Mouse (Mus musculus) limb, embryonic 10.5 days (tissue): Measurements from ENCODE around the gene Shc1. TPM values are rescaled to one million over a fixed set of nuclear protein-coding genes. Genes with fewer than 3 reads are reported as not detected.

Experiments
- polyA plus RNA-seq: library from polyadenylated mRNA; unstranded; fragments of >200 nt; fragmentation: Nextera tagmentation; extraction: Ambion mirVana; gene quantifications from 2 replicates; pipeline ENCODE4 v1.2.1, GENCODE M21; 2016

The Shc1 gene
- polyA plus RNA-seq, 1 experiment from 2014 or later: 96.2 TPM

Other genes with a start within 250 kb of the Shc1 start
- 115 and 119 TPM in 2 replicates for gene Scamp3, start 241.0 kb upstream of the Shc1 start, polyA plus RNA-seq
- 32.2 and 35.0 TPM in 2 replicates for gene Fam189b, start 235.3 kb upstream of the Shc1 start, polyA plus RNA-seq
- 34.8 and 34.9 TPM in 2 replicates for gene Gba, start 215.5 kb upstream of the Shc1 start, polyA plus RNA-seq
- 12.2 and 26.8 TPM in 2 replicates for gene Thbs3, start 203.3 kb upstream of the Shc1 start, polyA plus RNA-seq
- 250 and 265 TPM in 2 replicates for gene Mtx1, start 191.4 kb upstream of the Shc1 start, polyA plus RNA-seq
- 0.24 and 0.74 TPM in 2 replicates for gene Muc1, start 189.4 kb upstream of the Shc1 start, polyA plus RNA-seq
- gene Krtcap2, start 172.5 kb upstream of the Shc1 start, polyA plus RNA-seq: 272 and 282 TPM in 2 replicates
- 3.4 and 6.1 TPM in 2 replicates for gene Trim46, start 172.1 kb upstream of the Shc1 start, polyA plus RNA-seq
- gene Dpm3, start 159.1 kb upstream of the Shc1 start, polyA plus RNA-seq: 82.5 and 84.0 TPM in 2 replicates
- gene Slc50a1, start 147.9 kb upstream of the Shc1 start, polyA plus RNA-seq: 33.2 and 41.3 TPM in 2 replicates
- gene Efna1, start 137.3 kb upstream of the Shc1 start, polyA plus RNA-seq: 29.8 and 36.8 TPM in 2 replicates
- gene Efna3, start 95.5 kb upstream of the Shc1 start, polyA plus RNA-seq: 13.2 and 18.4 TPM in 2 replicates
- 47.4 and 53.4 TPM in 2 replicates for gene Efna4, start 80.4 kb upstream of the Shc1 start, polyA plus RNA-seq
- gene Adam15, start 68.4 kb upstream of the Shc1 start, polyA plus RNA-seq: 29.4 TPM in 2 replicates
- 0.24 TPM in 1 of 2 replicates, not detected in the other for gene Dcst2, start 56.5 kb upstream of the Shc1 start, polyA plus RNA-seq
- 0.25 and 0.30 TPM in 2 replicates for gene Dcst1, start 53.2 kb upstream of the Shc1 start, polyA plus RNA-seq
- 0.38 and 0.49 TPM in 2 replicates for gene Zbtb7b, start 23.7 kb upstream of the Shc1 start, polyA plus RNA-seq
- gene Lenep, start 15.7 kb upstream of the Shc1 start, polyA plus RNA-seq: 0.26 TPM in 1 of 2 replicates, not detected in the other
- 22.2 and 26.1 TPM in 2 replicates for gene Flad1, start 6.6 kb upstream of the Shc1 start, polyA plus RNA-seq
- gene Cks1b, start 60 bp upstream of the Shc1 start, polyA plus RNA-seq: 898 and 922 TPM in 2 replicates
- gene Pygo2, start 11.8 kb downstream of the Shc1 start, polyA plus RNA-seq: 50.7 and 53.5 TPM in 2 replicates
- 13.0 and 19.2 TPM in 2 replicates for gene Pbxip1, start 18.3 kb downstream of the Shc1 start, polyA plus RNA-seq
- 63.6 and 65.9 TPM in 2 replicates for gene Pmvk, start 36.1 kb downstream of the Shc1 start, polyA plus RNA-seq
- gene Kcnn3, start 101.7 kb downstream of the Shc1 start, polyA plus RNA-seq: 0.43 and 0.74 TPM in 2 replicates